Mouse (Mus musculus) urinary bladder, adult 18-20 months (tissue): ENCODE results near the gene Pigk.

Source experiments
- DNase-seq, 2 experiments: peaks; one replicate each; pipeline ENCODE4 v3.0.0; 2022; ENCODE audit warnings: low spot score in 2 of 2, mixed read lengths in 2 of 2

Gene Pigk

GRCm38 (mm10) chr3:152728238-152728637 is 14.3 kb downstream of the Pigk start:
- DNase-seq = no peak

DNA sequence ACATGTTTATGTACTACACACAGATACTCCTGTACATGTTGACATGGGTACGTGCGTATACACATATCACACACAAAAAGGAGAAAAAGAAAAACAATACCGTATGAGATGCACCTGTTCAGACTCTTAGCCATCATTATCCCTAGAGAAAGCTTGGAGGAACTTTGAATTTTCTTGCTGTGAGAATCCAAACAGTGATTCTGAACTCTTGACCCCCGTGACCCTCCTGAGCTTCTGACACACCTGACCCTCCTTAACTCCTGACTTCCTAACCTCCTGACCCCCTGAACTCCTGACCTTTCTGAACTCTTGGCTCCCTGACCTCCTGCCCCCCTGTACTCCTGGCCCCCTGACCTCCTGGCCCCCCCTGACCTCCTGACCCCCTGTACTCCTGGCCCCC is 19.1 kb downstream of the Pigk start:
- no peak for DNase-seq

- no peak for DNase-seq
Measured at GRCm38 (mm10) chr3:152733513-152733912, 19.6 kb downstream of the Pigk start.

DNA sequence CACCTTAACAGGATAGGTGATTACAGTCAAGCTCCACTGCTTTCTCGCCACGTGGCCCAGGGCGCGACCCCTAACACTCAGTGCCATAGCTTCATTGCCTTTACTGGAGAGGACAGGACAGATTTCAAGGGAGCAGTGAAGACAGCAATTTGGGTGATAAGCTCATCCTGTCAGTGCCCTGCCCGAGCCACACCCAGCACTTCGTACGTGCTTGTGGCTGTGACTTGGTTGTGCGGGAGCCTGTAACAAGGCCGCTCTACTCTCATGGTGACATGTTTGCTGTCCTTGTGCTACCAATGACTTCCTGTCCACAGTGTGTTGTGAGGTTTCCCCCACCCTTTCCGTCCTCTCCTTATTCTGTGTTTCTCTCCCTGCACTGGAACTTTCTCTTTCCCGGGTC is 20.2 kb downstream of the Pigk start:
- DNase-seq = no peak

GRCm38 (mm10) chr3:152735601-152736250 is 21.8 kb downstream of the Pigk start:
- DNase-seq = no peak

GRCm38 (mm10) chr3:152744301-152744700 is 30.4 kb downstream of the Pigk start:
- no peak for DNase-seq

GRCm38 (mm10) chr3:152745611-152746010 is 31.7 kb downstream of the Pigk start:
- DNase-seq = no peak

DNA sequence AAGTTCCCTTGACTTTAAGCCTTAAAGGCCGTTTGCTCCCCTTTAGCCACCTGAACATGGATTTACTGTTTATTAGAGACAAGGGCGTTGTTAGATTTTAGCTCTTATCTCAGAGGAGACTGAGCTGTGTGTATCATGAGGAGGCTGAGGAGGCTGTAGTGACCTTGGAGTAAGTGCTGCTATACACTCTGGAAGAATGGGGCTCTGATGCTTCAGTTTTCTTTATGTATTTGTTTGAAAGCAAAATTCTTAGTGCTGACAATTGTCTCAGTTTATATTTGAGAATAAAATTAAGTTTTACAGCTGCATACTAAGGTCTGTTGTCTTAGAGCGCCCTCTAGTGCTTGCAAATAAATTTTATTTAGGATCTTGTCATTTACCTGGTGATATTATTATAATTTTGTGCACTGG is 35.6 kb downstream of the Pigk start:
- no peak for DNase-seq

DNA sequence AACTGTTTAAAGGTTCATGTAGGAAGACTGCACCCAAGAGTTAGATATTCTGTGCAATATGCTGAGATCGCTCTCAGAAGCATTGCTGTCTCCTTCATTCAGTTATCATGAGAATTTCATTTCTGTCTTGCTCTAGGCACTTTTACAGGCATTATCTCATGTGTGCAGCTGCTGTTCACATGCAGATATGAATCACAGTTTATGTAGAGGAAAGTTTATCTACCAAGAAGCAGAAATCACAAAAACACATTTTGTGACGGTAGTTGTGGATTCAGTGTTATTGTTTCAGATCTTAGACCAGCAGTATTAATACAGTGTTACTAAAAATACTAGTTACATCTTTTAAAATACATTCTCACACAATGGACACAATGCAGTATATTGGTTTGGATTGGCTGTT is 36.0 kb downstream of the Pigk start:
- DNase-seq = no peak

- no peak for DNase-seq
Measured at GRCm38 (mm10) chr3:152752911-152753310, 39.0 kb downstream of the Pigk start.

- DNase-seq = no peak
Measured at GRCm38 (mm10) chr3:152753345-152753744, 39.4 kb downstream of the Pigk start.

GRCm38 (mm10) chr3:152753920-152754764 is 40.2 kb downstream of the Pigk start:
- no peak for DNase-seq

DNA sequence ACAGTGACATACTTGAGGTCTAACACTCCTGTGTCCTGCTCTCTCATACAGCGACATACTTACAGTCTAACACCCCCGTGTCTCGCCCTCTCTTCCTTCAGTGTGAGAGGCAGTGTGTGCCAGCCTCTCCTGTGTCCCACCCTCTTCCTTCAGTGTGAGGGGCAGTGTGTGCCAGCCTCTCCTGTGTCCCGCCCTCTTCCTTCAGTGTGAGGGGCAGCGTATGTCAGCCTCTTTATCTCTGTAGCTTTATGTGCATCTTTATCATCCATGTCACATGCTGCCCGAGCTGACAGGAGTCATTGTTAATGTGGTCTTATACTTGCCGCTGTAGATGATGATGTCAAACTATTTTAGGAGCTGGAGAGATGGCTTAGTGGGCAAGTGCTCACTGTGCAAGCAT is 41.6 kb downstream of the Pigk start:
- no peak for DNase-seq

- no peak for DNase-seq
Measured at GRCm38 (mm10) chr3:152756896-152757295, 43.0 kb downstream of the Pigk start.

- no peak for DNase-seq
Measured at GRCm38 (mm10) chr3:152757464-152758393, 43.8 kb downstream of the Pigk start.

- no peak for DNase-seq
Measured at GRCm38 (mm10) chr3:152758500-152759032, 44.7 kb downstream of the Pigk start.

DNA sequence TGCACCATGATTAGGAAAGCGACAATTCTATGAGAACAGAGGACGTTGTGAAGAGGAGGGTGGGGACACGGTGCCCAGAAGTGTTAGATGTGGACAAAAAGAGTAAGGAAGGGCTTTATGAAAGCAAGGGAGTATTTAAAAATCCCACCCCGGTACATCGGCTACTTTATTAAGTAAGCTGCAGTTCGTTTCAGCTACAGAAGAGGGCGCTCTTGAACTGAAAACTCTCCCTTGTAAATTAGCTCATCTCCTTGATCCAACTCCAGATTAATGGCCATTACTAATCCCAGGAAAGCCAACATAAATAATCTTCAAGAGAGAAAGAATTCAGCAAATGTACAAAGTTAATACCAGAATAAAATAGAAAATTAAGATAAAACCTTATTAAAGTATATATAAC is 47.2 kb downstream of the Pigk start:
- no peak for DNase-seq

GRCm38 (mm10) chr3:152761661-152762060 is 47.8 kb downstream of the Pigk start:
- no peak for DNase-seq

DNA sequence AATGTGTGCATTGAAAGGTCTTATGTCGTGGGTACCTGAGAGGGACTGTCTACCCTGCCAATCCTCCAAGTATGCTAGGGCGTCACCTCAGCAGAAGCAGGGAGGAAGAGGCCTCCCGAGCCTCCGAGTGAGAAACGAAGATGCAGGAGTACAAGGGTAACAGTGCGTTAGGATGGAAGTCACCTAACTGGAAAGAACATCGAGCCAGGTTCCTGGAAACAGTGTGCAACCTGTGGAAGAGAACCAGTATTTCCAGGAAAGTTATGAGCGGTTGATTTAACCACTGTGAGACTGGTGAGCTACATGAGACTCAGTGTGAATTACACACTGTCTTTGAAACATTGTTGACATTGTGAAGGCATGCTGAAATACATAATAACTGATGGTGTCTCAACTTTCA is 48.4 kb downstream of the Pigk start:
- DNase-seq = no peak

DNA sequence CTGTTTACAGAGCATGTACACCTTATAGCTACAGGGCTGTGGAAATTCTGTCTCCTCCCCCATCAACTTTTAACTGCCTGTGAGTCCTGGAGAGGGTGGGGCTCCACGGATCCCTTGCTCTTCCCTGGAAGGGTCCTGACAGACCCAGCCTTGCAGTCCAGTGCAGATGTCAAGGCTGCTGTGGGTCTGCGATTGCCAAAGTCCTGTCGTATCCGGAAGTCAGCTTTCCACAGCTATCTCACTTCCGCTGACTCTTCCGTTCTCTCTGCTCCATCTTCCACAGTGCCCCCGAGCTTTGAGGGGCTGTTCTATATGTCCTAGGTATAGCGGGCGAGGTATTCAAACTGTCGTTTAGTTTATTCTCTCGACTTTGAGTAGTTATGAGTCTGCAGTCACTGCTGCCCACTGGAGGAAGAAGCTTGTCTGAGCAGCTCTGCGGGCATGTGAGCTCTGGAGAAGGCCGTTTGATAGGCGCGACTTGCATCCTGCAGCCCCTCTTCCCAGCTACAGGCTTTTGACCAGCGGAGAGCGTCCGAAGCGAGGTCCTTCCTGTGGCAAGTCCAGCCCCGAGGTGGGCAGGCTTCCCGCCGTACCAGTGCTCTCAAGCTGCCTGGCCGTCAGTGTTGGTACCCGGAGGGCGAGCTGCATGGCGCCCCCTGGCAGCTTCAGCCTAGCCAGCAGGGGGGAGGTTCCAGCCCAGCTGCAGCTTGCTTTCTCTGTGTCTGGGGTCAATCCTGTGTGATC is 49.4 kb downstream of the Pigk start:
- no peak for DNase-seq
